Mouse (Mus musculus) spleen, adult 12 weeks (tissue): ENCODE results near the gene Gdpgp1.

ENCODE experiments used
- DNase-seq: peaks from one replicate; pipeline ENCODE4 v3.0.0; 2022; ENCODE audit warnings: low spot score

The Gdpgp1 gene

GRCm38 (mm10) chr7:80227065-80227464 lies 5.6 kb upstream of the Gdpgp1 start:
- no peak for DNase-seq

GRCm38 (mm10) chr7:80230196-80230595 lies 2.5 kb upstream of the Gdpgp1 start:
- no peak for DNase-seq

- DNase-seq = no peak
These were observed 635 bp upstream of the Gdpgp1 start for GRCm38 (mm10) chr7:80231971-80232488.

- DNase-seq = no peak
These were observed 1.1 kb downstream of the Gdpgp1 start for GRCm38 (mm10) chr7:80233799-80234198.

GRCm38 (mm10) chr7:80238542-80238941 lies 5.9 kb downstream of the Gdpgp1 start:
- no peak for DNase-seq

GRCm38 (mm10) chr7:80241661-80242060 lies 9.0 kb downstream of the Gdpgp1 start:
- DNase-seq = no peak

- DNase-seq = no peak
These were observed 12.2 kb downstream of the Gdpgp1 start for GRCm38 (mm10) chr7:80244851-80245250.

- DNase-seq = peak; percentile 89
These were observed 13.6 kb downstream of the Gdpgp1 start, which contains the start of gene Ttll13 for GRCm38 (mm10) chr7:80246148-80246721. Ttll13 (plus strand) TSS chr7:80246376.

GRCm38 (mm10) chr7:80246859-80247258 lies 14.2 kb downstream of the Gdpgp1 start:
- DNase-seq = no peak

- no peak for DNase-seq
These were observed 19.8 kb downstream of the Gdpgp1 start for GRCm38 (mm10) chr7:80252437-80252836.

GRCm38 (mm10) chr7:80252886-80253285 lies 20.2 kb downstream of the Gdpgp1 start:
- no peak for DNase-seq

- DNase-seq = no peak
These were observed 23.3 kb downstream of the Gdpgp1 start for GRCm38 (mm10) chr7:80255981-80256380.

GRCm38 (mm10) chr7:80257706-80258105 lies 25.0 kb downstream of the Gdpgp1 start:
- no peak for DNase-seq

- DNase-seq = peak; percentile 76
These were observed 28.1 kb downstream of the Gdpgp1 start, which contains the start of gene Ngrn for GRCm38 (mm10) chr7:80260625-80261371. Ngrn (plus strand) TSS chr7:80261215.

- DNase-seq = no peak
These were observed 28.8 kb downstream of the Gdpgp1 start for GRCm38 (mm10) chr7:80261372-80261990.

- DNase-seq = no peak
These were observed 31.9 kb downstream of the Gdpgp1 start for GRCm38 (mm10) chr7:80264606-80265005.

GRCm38 (mm10) chr7:80267764-80268163 lies 35.1 kb downstream of the Gdpgp1 start:
- no peak for DNase-seq

- DNase-seq = peak; percentile 84
These were observed 36.5 kb downstream of the Gdpgp1 start, which contains the start of gene Vps33b for GRCm38 (mm10) chr7:80268897-80269750. Vps33b (plus strand) TSS chr7:80269649.

- no peak for DNase-seq
These were observed 37.1 kb downstream of the Gdpgp1 start for GRCm38 (mm10) chr7:80269751-80270255.

GRCm38 (mm10) chr7:80273456-80273855 lies 40.8 kb downstream of the Gdpgp1 start:
- DNase-seq = no peak

- no peak for DNase-seq
These were observed 43.7 kb downstream of the Gdpgp1 start for GRCm38 (mm10) chr7:80276374-80276773.

GRCm38 (mm10) chr7:80280032-80280431 lies 47.4 kb downstream of the Gdpgp1 start:
- DNase-seq = no peak
